Mouse (Mus musculus) left cerebral cortex, adult 2 months (tissue): ENCODE results near the gene Dcdc2a. TPM values are rescaled to one million over a fixed set of nuclear protein-coding genes. Genes with fewer than 3 reads are reported as not detected.

Experiments
- DNase-seq, 2 experiments: peaks; one replicate each; pipeline ENCODE4 v3.0.0; 2021 to 2022; ENCODE audit warnings: low spot score in 2 of 2, mixed read lengths in 1 of 2; ENCODE audit errors: extremely low spot score in 1 of 2
- H3K27ac ChIP-seq: fragments of 200-600 bp; 2 replicates; pipeline ENCODE4 v1.8.1; 2022
- H3K4me3 ChIP-seq: fragments of 200-600 bp; 2 replicates; pipeline ENCODE4 v1.8.1; 2022
- CTCF ChIP-seq: fragments of 200-600 bp; IDR thresholded peaks from 2 replicates; pipeline ENCODE4 v1.8.1; 2022; ENCODE audit warnings: antibody characterized with exemption, mild to moderate bottlenecking, moderate library complexity
- intact Hi-C: fragments of 180-260 bp; cut with DNase I; formaldehyde crosslinking; loops from one replicate; pipeline ENCODE4 v1.15.1; 2025
- total RNA-seq, 2 experiments: library from RNA; stranded (reverse); gene quantifications; 2 replicates each; pipeline ENCODE4 v1.2.3; 2021

The Dcdc2a gene
- total RNA-seq, 2 experiments from 2014 or later = 5.0 to 5.1 TPM

GRCm38 (mm10) chr13:25099508-25099907 is 43.7 kb downstream of the Dcdc2a start:
- Histone ChIP-seq H3K4me3 (no peak overlapping the region), H3K27ac (no peak overlapping the region)
- intact Hi-C loops = no loop called here
- TF ChIP-seq CTCF = no peak
- DNase-seq = peak; percentile 11 to 12

GRCm38 (mm10) chr13:25100581-25100980 is 44.8 kb downstream of the Dcdc2a start:
- intact Hi-C loops = no loop called here
- no peak for DNase-seq
- TF ChIP-seq CTCF = no peak
- Histone ChIP-seq H3K4me3 (no peak overlapping the region), H3K27ac (no peak overlapping the region)

GRCm38 (mm10) chr13:25105671-25106070 is 49.9 kb downstream of the Dcdc2a start:
- no peak for TF ChIP-seq CTCF
- no peak for DNase-seq
- intact Hi-C loops = no loop called here
- H3K4me3 ChIP-seq = no peak overlapping the region
- no peak overlapping the region for H3K27ac ChIP-seq

GRCm38 (mm10) chr13:25106740-25107139 is 50.9 kb downstream of the Dcdc2a start:
- Histone ChIP-seq H3K4me3 (no peak overlapping the region), H3K27ac (no peak overlapping the region)
- no peak for DNase-seq
- intact Hi-C loops = no loop called here
- no peak for TF ChIP-seq CTCF

- Histone ChIP-seq H3K27ac (no peak overlapping the region), H3K4me3 (no peak overlapping the region)
- intact Hi-C loops = no loop called here
- TF ChIP-seq CTCF = no peak
- DNase-seq = no peak
Observed at GRCm38 (mm10) chr13:25108353-25108752, 52.5 kb downstream of the Dcdc2a start.

GRCm38 (mm10) chr13:25110592-25111095 is 54.8 kb downstream of the Dcdc2a start:
- Histone ChIP-seq H3K4me3 (no peak overlapping the region), H3K27ac (no peak overlapping the region)
- no peak for TF ChIP-seq CTCF
- no peak for DNase-seq
- intact Hi-C loops = no loop called here

- Histone ChIP-seq H3K4me3 (peak overlapping the region; percentile 49), H3K27ac (peak overlapping the region; percentile 76)
- intact Hi-C loops = loop anchor here (1.0 to 5.0 kb wide), 4 partner anchors 58 to 178 kb away; partner anchors contain the start of genes Aldh5a1, Dcdc2a and Mrs2
- TF ChIP-seq CTCF = no peak
- peak; percentile 68 for DNase-seq
Observed at GRCm38 (mm10) chr13:25115429-25115881, 59.7 kb downstream of the Dcdc2a start.

GRCm38 (mm10) chr13:25115971-25116370 is 60.2 kb downstream of the Dcdc2a start:
- peak; percentile 91 for TF ChIP-seq CTCF
- peak in 1 of 2 experiments; percentile 34 for DNase-seq
- intact Hi-C loops = loop anchor here (1.0 to 5.0 kb wide), 4 partner anchors 59 to 179 kb away; partner anchors contain the start of genes Aldh5a1, Dcdc2a and Mrs2
- Histone ChIP-seq H3K27ac (peak overlapping the region; percentile 76), H3K4me3 (peak overlapping the region; percentile 49)

- Histone ChIP-seq H3K4me3 (no peak overlapping the region), H3K27ac (no peak overlapping the region)
- no peak for DNase-seq
- peak; percentile 57 for TF ChIP-seq CTCF
- intact Hi-C loops = no loop called here
Observed at GRCm38 (mm10) chr13:25122740-25123335, 67.0 kb downstream of the Dcdc2a start.

- Histone ChIP-seq H3K27ac (0 out of 2 replicates have a peak overlapping the region, but pooled peaks have one; percentile 80), H3K4me3 (no peak overlapping the region)
- DNase-seq = peak in 1 of 2 experiments; percentile 19
- no peak for TF ChIP-seq CTCF
- intact Hi-C loops = loop anchor here (1.0 to 5.0 kb wide), 3 partner anchors 125 to 551 kb away; no protein-coding TSS in a partner anchor
Observed at GRCm38 (mm10) chr13:25127216-25127615, 71.4 kb downstream of the Dcdc2a start.

GRCm38 (mm10) chr13:25127806-25128205 is 72.0 kb downstream of the Dcdc2a start:
- Histone ChIP-seq H3K4me3 (no peak overlapping the region), H3K27ac (peak overlapping the region; percentile 80)
- no peak for TF ChIP-seq CTCF
- intact Hi-C loops = loop anchor here (1.0 to 5.0 kb wide), 3 partner anchors 124 to 550 kb away; no protein-coding TSS in a partner anchor
- no peak for DNase-seq

GRCm38 (mm10) chr13:25128766-25129165 is 73.0 kb downstream of the Dcdc2a start:
- no peak for DNase-seq
- Histone ChIP-seq H3K27ac (peak overlapping the region; percentile 80; the same call in 1 of the 2 replicates), H3K4me3 (no peak overlapping the region)
- no peak for TF ChIP-seq CTCF
- intact Hi-C loops = loop anchor here (5.0 kb wide), 2 partner anchors 124 to 274 kb away; no protein-coding TSS in a partner anchor
